Mouse (Mus musculus) stomach, postnatal 0 days (tissue): Measurements from ENCODE around the gene Fmod. TPM values are rescaled to one million over a fixed set of nuclear protein-coding genes. Genes with fewer than 3 reads are reported as not detected.

Source experiments
- ATAC-seq: fragments of 200-750 bp; cut with Nextera tagmentation; 2 replicates; pipeline ENCODE4 v1.8.0; 2017; ENCODE audit not compliant: low FRiP score, low TSS enrichment
- DNase-seq: peaks from one replicate; pipeline ENCODE4 v3.0.0-alpha.2; 2016; ENCODE audit warnings: low spot score
- H3K27ac ChIP-seq: fragments of 300-500 bp; sonication (generic); replicated peaks from 2 replicates; pipeline ENCODE4 v1.5.1; 2014; ENCODE audit warnings: mild to moderate bottlenecking, control low read depth
- H3K27me3 ChIP-seq: fragments of 300-500 bp; sonication (generic); 2 replicates; pipeline ENCODE4 v1.6.1; 2014; ENCODE audit warnings: low read length; ENCODE audit not compliant: control insufficient read depth, insufficient read depth
- H3K36me3 ChIP-seq: fragments of 300-500 bp; sonication (generic); 2 replicates; pipeline ENCODE4 v1.6.1; 2014; ENCODE audit warnings: low read length, mixed read lengths; ENCODE audit not compliant: control insufficient read depth, insufficient read depth
- H3K4me1 ChIP-seq: fragments of 300-500 bp; sonication (generic); replicated peaks from 2 replicates; pipeline ENCODE4 v1.6.1; 2014; ENCODE audit warnings: antibody characterized with exemption; ENCODE audit not compliant: control insufficient read depth, insufficient read depth
- H3K4me2 ChIP-seq: fragments of 300-500 bp; sonication (generic); replicated peaks from 2 replicates; pipeline ENCODE4 v1.6.1; 2014; ENCODE audit warnings: low read depth, mild to moderate bottlenecking, control low read depth, moderate library complexity
- H3K4me3 ChIP-seq: fragments of 300-500 bp; sonication (generic); 2 replicates; pipeline ENCODE4 v1.5.1; 2014; ENCODE audit warnings: low read depth, low read length, control low read depth
- H3K9ac ChIP-seq: fragments of 300-500 bp; sonication (generic); 2 replicates; pipeline ENCODE4 v1.6.1; 2014; ENCODE audit warnings: mild to moderate bottlenecking, low read length, control low read depth, mixed read lengths
- H3K9me3 ChIP-seq: fragments of 300-500 bp; sonication (generic); 2 replicates; pipeline ENCODE4 v1.6.1; 2016; ENCODE audit warnings: low read length; ENCODE audit not compliant: control insufficient read depth
- CTCF ChIP-seq: IDR thresholded peaks from 2 replicates; pipeline ENCODE4 v1.5.1; 2016; ENCODE audit warnings: antibody characterized with exemption, low read depth, mild to moderate bottlenecking, moderate library complexity
- EP300 ChIP-seq: optimal IDR thresholded peaks from 2 replicates; pipeline ENCODE3; 2016; ENCODE audit warnings: antibody characterized with exemption
- WGBS: fragments of 180-500 bp; shearing (Covaris S2); extraction: QIAGEN DNeasy Blood & Tissue Kit; methylation state at CpG from one replicate; pipeline ENCODE4 v1.1.7; 2014; 5-methylcytosine and 5-hydroxymethylcytosine counted together
- polyA plus RNA-seq: library from polyadenylated mRNA; unstranded; fragments of >200 nt; fragmentation: Nextera tagmentation; extraction: Ambion mirVana; gene quantifications from 2 replicates; pipeline ENCODE4 v1.2.1, GENCODE M21; 2015

The Fmod gene
- polyA plus RNA-seq, 1 experiment from 2014 or later = 9.0 TPM

- Histone ChIP-seq H3K4me2 (no peak overlapping the region), H3K9me3 (no peaks in the 10 kb centered on the region), H3K27ac (no peak overlapping the region), H3K36me3 (no peaks in the 10 kb centered on the region), H3K27me3 (no peaks in the 10 kb centered on the region), H3K4me3 (no peak overlapping the region), H3K9ac (no peak overlapping the region), H3K4me1 (no peaks in the 10 kb centered on the region)
- WGBS = 2% methylated on average over 5 of the region's 5 CpGs
- peak; percentile 65 for ATAC-seq
- TF ChIP-seq CTCF = peak; percentile 99
- TF ChIP-seq EP300 = no peak
- peak; percentile 82 for DNase-seq
These were observed 11.7 kb downstream of the Fmod start for GRCm38 (mm10) chr1:134048759-134049158.

GRCm38 (mm10) chr1:134049542-134049941, 12.5 kb downstream of the Fmod start:
- no peak for DNase-seq
- Histone ChIP-seq H3K9ac (no peak overlapping the region), H3K9me3 (no peaks in the 10 kb centered on the region), H3K27me3 (no peaks in the 10 kb centered on the region), H3K4me2 (no peak overlapping the region), H3K4me1 (no peaks in the 10 kb centered on the region), H3K27ac (no peak overlapping the region), H3K36me3 (no peaks in the 10 kb centered on the region), H3K4me3 (no peak overlapping the region)
- 65% methylated on average over 6 of the region's 6 CpGs for WGBS
- TF ChIP-seq CTCF (no peak), EP300 (no peak)
- ATAC-seq = no peak

GRCm38 (mm10) chr1:134053207-134053606, 16.2 kb downstream of the Fmod start:
- H3K9ac ChIP-seq = no peak overlapping the region
- DNase-seq (peak; percentile 85), ATAC-seq (no peak; the same call in 1 of the 2 replicates)
- H3K4me1 ChIP-seq = no peaks in the 10 kb centered on the region
- H3K4me2 ChIP-seq = no peak overlapping the region
- TF ChIP-seq CTCF (peak; percentile 98), EP300 (no peak)
- H3K36me3 ChIP-seq = no peaks in the 10 kb centered on the region
- no peaks in the 10 kb centered on the region for H3K9me3 ChIP-seq
- no peak overlapping the region for H3K4me3 ChIP-seq
- 4% methylated on average over 6 of the region's 6 CpGs for WGBS
- no peak overlapping the region for H3K27ac ChIP-seq
- no peaks in the 10 kb centered on the region for H3K27me3 ChIP-seq

DNA sequence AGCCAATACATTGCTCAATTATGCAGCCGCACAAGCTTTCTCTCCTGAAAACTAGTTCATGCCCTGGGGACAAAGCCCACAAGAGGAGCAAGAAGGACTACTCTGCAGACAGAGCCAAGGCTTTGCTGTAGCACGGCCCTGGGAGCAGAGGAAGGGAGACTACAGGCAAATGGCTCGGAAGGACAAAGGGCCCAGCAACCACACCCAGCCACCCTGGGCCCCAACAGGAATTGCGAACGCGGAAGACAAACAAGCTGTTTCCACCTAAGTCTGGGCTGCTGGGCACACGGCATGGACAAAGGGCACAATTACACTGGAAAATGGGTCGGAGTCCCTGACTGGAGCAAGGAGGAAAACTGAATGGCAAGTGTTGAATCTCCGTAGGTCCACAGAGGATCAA, 18.0 kb downstream of the Fmod start:
- TF ChIP-seq CTCF (no peak), EP300 (no peak)
- Histone ChIP-seq H3K4me1 (no peaks in the 10 kb centered on the region), H3K9me3 (no peaks in the 10 kb centered on the region), H3K9ac (no peak overlapping the region), H3K4me3 (no peak overlapping the region), H3K36me3 (no peaks in the 10 kb centered on the region), H3K27ac (peak overlapping the region; percentile 86), H3K27me3 (no peaks in the 10 kb centered on the region), H3K4me2 (no peak overlapping the region)
- DNase-seq = peak; percentile 88
- ATAC-seq = peak; percentile 82
- 43% methylated on average over 9 of the region's 9 CpGs for WGBS

- TF ChIP-seq EP300 = no peak
- TF ChIP-seq CTCF = no peak
- peaks cover 4% of the 10 kb centered on the region; the same call in 1 of the 2 replicates for H3K4me1 ChIP-seq
- peak; percentile 66 for ATAC-seq
- H3K27me3 ChIP-seq = no peaks in the 10 kb centered on the region
- peak; percentile 62 for DNase-seq
- no peak overlapping the region for H3K4me3 ChIP-seq
- H3K4me2 ChIP-seq = no peak overlapping the region
- no peaks in the 10 kb centered on the region for H3K36me3 ChIP-seq
- WGBS = 71% methylated on average over 9 of the region's 9 CpGs
- no peaks in the 10 kb centered on the region for H3K9me3 ChIP-seq
- H3K27ac ChIP-seq = peak overlapping the region; percentile 86
- H3K9ac ChIP-seq = no peak overlapping the region
These were observed 18.7 kb downstream of the Fmod start for GRCm38 (mm10) chr1:134055666-134056245.

DNA sequence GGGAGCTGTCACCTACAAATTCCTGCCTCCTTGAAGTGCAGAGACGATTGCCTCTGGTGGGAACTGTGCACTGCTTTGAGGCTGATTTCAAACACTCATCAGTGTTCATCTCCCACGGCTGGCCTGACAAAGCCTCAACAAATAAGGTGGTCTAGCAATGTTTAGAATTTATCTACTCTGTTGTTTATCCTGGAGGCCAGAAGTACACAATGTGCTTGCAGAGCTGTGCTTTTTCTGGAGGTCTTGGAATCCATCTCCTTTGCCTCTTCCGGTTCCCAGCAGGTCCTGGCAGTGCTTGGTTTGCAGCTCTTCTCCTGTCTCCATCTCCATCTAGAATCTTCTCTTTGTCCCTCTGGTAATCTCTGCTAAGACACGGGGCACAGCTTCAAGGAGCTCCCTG, 19.2 kb downstream of the Fmod start:
- DNase-seq = no peak
- H3K4me3 ChIP-seq = no peak overlapping the region
- H3K9ac ChIP-seq = no peak overlapping the region
- H3K27me3 ChIP-seq = no peaks in the 10 kb centered on the region
- no peaks in the 10 kb centered on the region for H3K36me3 ChIP-seq
- H3K4me1 ChIP-seq = peaks cover 7% of the 10 kb centered on the region
- WGBS = 45% methylated on average over 4 of the region's 4 CpGs
- peak overlapping the region; percentile 35; the same call in 1 of the 2 replicates for H3K27ac ChIP-seq
- no peak overlapping the region for H3K4me2 ChIP-seq
- no peaks in the 10 kb centered on the region for H3K9me3 ChIP-seq
- TF ChIP-seq EP300 (no peak), CTCF (no peak)
- no peak for ATAC-seq
